In genomic region chr7:78267461-78268007, GRCm38 (mm10) we compare ENCODE assay signal across 8 mouse cellular contexts.
DNase-seq lines count a peak whose midpoint lies in the region; ATAC-seq and TF ChIP-seq lines count a peak whose summit lies in the region.

No protein-coding gene starts in this region.

- 19% methylated on average over 1 of the region's 1 CpGs for WGBS in heart, adult 2 months
- 18% methylated on average over 1 of the region's 1 CpGs for WGBS in heart, embryonic 11.5 days (ENCODE audit: insufficient replicate concordance)
- WGBS in lung, postnatal 0 days = 8% methylated on average over 1 of the region's 1 CpGs
- WGBS in forebrain, embryonic 14.5 days = 3% methylated on average over 1 of the region's 1 CpGs
- 10% methylated on average over 1 of the region's 1 CpGs for WGBS in neural tube, embryonic 13.5 days

- no peaks in the 10 kb centered on the region for H3K27me3 ChIP-seq in heart, adult 2 months (ENCODE audit: control insufficient read depth, insufficient read depth, low read length)
- no peaks in the 10 kb centered on the region for H3K27me3 ChIP-seq in heart, embryonic 11.5 days (ENCODE audit: control insufficient read depth, insufficient read depth, low read length)
- no peaks in the 10 kb centered on the region for H3K27me3 ChIP-seq in lung, postnatal 0 days (replicated peaks; ENCODE audit: insufficient read depth, low read length)
- H3K27me3 ChIP-seq in forebrain, embryonic 14.5 days (replicated peaks; ENCODE audit: control insufficient read depth, insufficient read depth, low read length) = no peaks in the 10 kb centered on the region
- no peaks in the 10 kb centered on the region for H3K27me3 ChIP-seq in neural tube, embryonic 13.5 days

- TF ChIP-seq EP300 in heart, adult 2 months (IDR thresholded peaks at IDR 0.05; ENCODE audit: insufficient read depth, low read depth, low read length) = no peak
- TF ChIP-seq EP300 in lung, postnatal 0 days (IDR thresholded peaks at IDR 0.05) = no peak

- ATAC-seq in heart, embryonic 11.5 days (replicated peaks; ENCODE audit: insufficient number of reproducible peaks, low FRiP score, low TSS enrichment) = no peak
- ATAC-seq in lung, postnatal 0 days = no peak
- ATAC-seq in forebrain, embryonic 14.5 days = peak; percentile 71
- ATAC-seq in neural tube, embryonic 13.5 days (ENCODE audit: low read depth) = peak; percentile 47; the same call in 1 of the 2 replicates

- no peak overlapping the region for H3K27ac ChIP-seq in heart, adult 2 months
- no peak overlapping the region for H3K27ac ChIP-seq in heart, embryonic 11.5 days (ENCODE audit: low read depth, low read length)
- H3K27ac ChIP-seq in lung, postnatal 0 days (ENCODE audit: low read length) = no peak overlapping the region
- H3K27ac ChIP-seq in forebrain, embryonic 14.5 days (ENCODE audit: low read depth, low read length) = no peak overlapping the region
- H3K27ac ChIP-seq in neural tube, embryonic 13.5 days (replicated peaks) = no peak overlapping the region

- H3K4me3 ChIP-seq in heart, adult 2 months = no peak overlapping the region
- no peak overlapping the region for H3K4me3 ChIP-seq in heart, embryonic 11.5 days (ENCODE audit: low read depth, low read length)
- H3K4me3 ChIP-seq in lung, postnatal 0 days (ENCODE audit: low read depth, low read length) = no peak overlapping the region
- H3K4me3 ChIP-seq in forebrain, embryonic 14.5 days (ENCODE audit: low read depth, low read length) = no peak overlapping the region
- no peak overlapping the region for H3K4me3 ChIP-seq in neural tube, embryonic 13.5 days

- intact Hi-C loops in heart, adult 2 months (cut with DNase I) = no loop called here

- no peaks in the 10 kb centered on the region for H3K79me2 ChIP-seq in heart, adult 2 months (replicated peaks; ENCODE audit: control insufficient read depth, insufficient read depth, low read length)

- no peak for TF ChIP-seq POLR2A in heart, adult 2 months (IDR thresholded peaks at IDR 0.05; ENCODE audit: insufficient read depth, low read depth, low read length)

- H3K4me1 ChIP-seq in heart, adult 2 months (ENCODE audit: control insufficient read depth, insufficient read depth, low read length) = no peaks in the 10 kb centered on the region
- H3K4me1 ChIP-seq in heart, embryonic 11.5 days (ENCODE audit: control insufficient read depth, insufficient read depth, low read length) = no peaks in the 10 kb centered on the region
- H3K4me1 ChIP-seq in lung, postnatal 0 days (ENCODE audit: insufficient read depth, low read depth, low read length) = no peaks in the 10 kb centered on the region
- no peaks in the 10 kb centered on the region for H3K4me1 ChIP-seq in forebrain, embryonic 14.5 days (ENCODE audit: control insufficient read depth, insufficient read depth, low read length)
- peaks cover 23% of the 10 kb centered on the region for H3K4me1 ChIP-seq in neural tube, embryonic 13.5 days (replicated peaks)

- TF ChIP-seq CTCF in heart, adult 2 months (IDR thresholded peaks at IDR 0.05) = peak; percentile 31
- peak; percentile 61 for TF ChIP-seq CTCF in lung, postnatal 0 days (IDR thresholded peaks at IDR 0.05)

- no peaks in the 10 kb centered on the region for H3K9me3 ChIP-seq in heart, embryonic 11.5 days (replicated peaks; ENCODE audit: control insufficient read depth, low read length)
- H3K9me3 ChIP-seq in lung, postnatal 0 days (ENCODE audit: low read length) = no peaks in the 10 kb centered on the region
- no peaks in the 10 kb centered on the region for H3K9me3 ChIP-seq in forebrain, embryonic 14.5 days (replicated peaks; ENCODE audit: control insufficient read depth, low read length)
- no peaks in the 10 kb centered on the region for H3K9me3 ChIP-seq in neural tube, embryonic 13.5 days

- no peak overlapping the region for H3K4me2 ChIP-seq in heart, embryonic 11.5 days
- no peak overlapping the region for H3K4me2 ChIP-seq in lung, postnatal 0 days (replicated peaks; ENCODE audit: low read depth, low read length)
- no peak overlapping the region for H3K4me2 ChIP-seq in forebrain, embryonic 14.5 days (ENCODE audit: low read length)
- no peak overlapping the region for H3K4me2 ChIP-seq in neural tube, embryonic 13.5 days

- H3K9ac ChIP-seq in heart, adult 2 months (ENCODE audit: low read depth, low read length) = no peak overlapping the region
- H3K9ac ChIP-seq in heart, embryonic 11.5 days (ENCODE audit: low read depth, low read length) = no peak overlapping the region
- H3K9ac ChIP-seq in lung, postnatal 0 days (replicated peaks; ENCODE audit: low read depth) = no peak overlapping the region
- no peak overlapping the region for H3K9ac ChIP-seq in forebrain, embryonic 14.5 days (ENCODE audit: low read length)
- H3K9ac ChIP-seq in neural tube, embryonic 13.5 days = no peak overlapping the region

- no peak for DNase-seq in heart, adult 2 months
- DNase-seq in lung, postnatal 0 days (ENCODE audit: low spot score) = peak; percentile 26
- DNase-seq in lung, postnatal 36 days = no peak
- DNase-seq in forebrain, embryonic 14.5 days (ENCODE audit: low spot score) = peak; percentile 69
- DNase-seq in adrenal gland, adult (ENCODE audit: inconsistent age in 2 of 2, low spot score in 1 of 2) = no peak
- no peak for DNase-seq in cerebellum, adult 18-20 months

- H3K36me3 ChIP-seq in heart, adult 2 months (ENCODE audit: control insufficient read depth, insufficient read depth, low read length) = no peaks in the 10 kb centered on the region
- no peaks in the 10 kb centered on the region for H3K36me3 ChIP-seq in heart, embryonic 11.5 days (ENCODE audit: control insufficient read depth, insufficient read depth, low read length)
- no peaks in the 10 kb centered on the region for H3K36me3 ChIP-seq in lung, postnatal 0 days (ENCODE audit: insufficient read depth, low read length)
- no peaks in the 10 kb centered on the region for H3K36me3 ChIP-seq in forebrain, embryonic 14.5 days (ENCODE audit: control insufficient read depth, insufficient read depth, low read length)
- no peaks in the 10 kb centered on the region for H3K36me3 ChIP-seq in neural tube, embryonic 13.5 days

Comparison
In these comparisons a context has a peak if more than half of its experiments do, and no peak if none do; other contexts are left out.
1. DNase-seq: peak in lung, postnatal 0 days (single experiment) and forebrain, embryonic 14.5 days (single experiment); none in heart, adult 2 months (0 of 2), lung, postnatal 36 days (single experiment), adrenal gland, adult (0 of 2) and cerebellum, adult 18-20 months (0 of 2).
2. ATAC-seq: peak in forebrain, embryonic 14.5 days (single experiment) and neural tube, embryonic 13.5 days (single experiment); none in heart, embryonic 11.5 days (single experiment) and lung, postnatal 0 days (single experiment).